Mouse (Mus musculus) adrenal gland, adult 8-10 months (tissue): ENCODE data around the gene Senp1. TPM values are rescaled to one million over a fixed set of nuclear protein-coding genes. Genes with fewer than 3 reads are reported as not detected.

Experiments
- DNase-seq: peaks from one replicate; pipeline ENCODE4 v3.0.0; 2022
- total RNA-seq, 4 experiments: library from RNA; stranded (reverse); gene quantifications; 2 replicates each; pipeline ENCODE4 v1.2.4; 2022

The Senp1 gene
- total RNA-seq, 4 experiments from 2014 or later: 17.8 to 24.9 (median 20.1) TPM

GRCm38 (mm10) chr15:98001321-98002112 lies 92.0 kb downstream of the Senp1 start:
- DNase-seq: no peak

GRCm38 (mm10) chr15:97999991-98000390 lies 93.6 kb downstream of the Senp1 start:
- no peak for DNase-seq

- DNase-seq: no peak
Observed at GRCm38 (mm10) chr15:97999546-97999945, 94.0 kb downstream of the Senp1 start.

- no peak for DNase-seq
Observed at GRCm38 (mm10) chr15:97996716-97997256, 96.8 kb downstream of the Senp1 start.

GRCm38 (mm10) chr15:97992712-97993286 lies 100.7 kb downstream of the Senp1 start:
- DNase-seq: peak; percentile 55

- no peak for DNase-seq
Observed at GRCm38 (mm10) chr15:97992027-97992711, 101.4 kb downstream of the Senp1 start.

GRCm38 (mm10) chr15:97991285-97991895 lies 102.2 kb downstream of the Senp1 start:
- no peak for DNase-seq

GRCm38 (mm10) chr15:97990721-97991120 lies 102.8 kb downstream of the Senp1 start:
- no peak for DNase-seq

GRCm38 (mm10) chr15:97990124-97990523 lies 103.4 kb downstream of the Senp1 start:
- DNase-seq: no peak

- DNase-seq: no peak
Observed at GRCm38 (mm10) chr15:97989544-97989943, 104.0 kb downstream of the Senp1 start.

Other genes with a start within 250 kb of the Senp1 start
- gene Hdac7, start 249.2 kb downstream of the Senp1 start, total RNA-seq: 100 to 1,000 TPM in 2 of 4 experiments, 10 to 100 TPM in 2; 86.1 to 106 (median 96.2) TPM
- gene Vdr, start 183.1 kb downstream of the Senp1 start, total RNA-seq: 10 to 100 TPM in 2 of 4 experiments, 1 to 10 TPM in 2; 5.2 to 26.1 (median 16.0) TPM
- gene Tmem106c, start 129.5 kb downstream of the Senp1 start, total RNA-seq: 10 to 100 TPM; 69.3 to 87.1 (median 77.0) TPM
- gene Col2a1, start 89.0 kb downstream of the Senp1 start, total RNA-seq: under 1 TPM in 1 of 4 experiments, not detected in 3; 0.28 TPM
- 100 to 1,000 TPM in 2 of 4 experiments, 10 to 100 TPM in 2; 73.8 to 119 (median 95.8) TPM for gene Pfkm, start 1.2 kb downstream of the Senp1 start, total RNA-seq
- gene Asb8, start 71.9 kb upstream of the Senp1 start, total RNA-seq: 10 to 100 TPM; 39.6 to 49.2 (median 43.8) TPM
- gene Ccdc184, start 73.4 kb upstream of the Senp1 start, total RNA-seq: 1 to 10 TPM in 2 of 4 experiments, under 1 TPM in 2; 0.59 to 1.3 (median 1.0) TPM
- gene Olfr288, start 101.8 kb upstream of the Senp1 start, total RNA-seq: not detected
- gene Gm44579, start 127.2 kb upstream of the Senp1 start, total RNA-seq: not detected
- under 1 TPM in 1 of 4 experiments, not detected in 3; 0.38 TPM for gene Olfr287, start 127.3 kb upstream of the Senp1 start, total RNA-seq
- not detected for gene Olfr286, start 140.7 kb upstream of the Senp1 start, total RNA-seq
- not detected for gene H1fnt, start 163.5 kb upstream of the Senp1 start, total RNA-seq
- 1 to 10 TPM; 3.9 to 7.8 (median 6.5) TPM for gene Zfp641, start 202.4 kb upstream of the Senp1 start, total RNA-seq
- not detected for gene Olfr285, start 223.6 kb upstream of the Senp1 start, total RNA-seq
- gene Olfr284, start 247.2 kb upstream of the Senp1 start, total RNA-seq: not detected